Mouse (Mus musculus) embryonic fibroblast, embryonic 13.5 days (primary cell): ENCODE data around the gene Frmd4b. TPM values are rescaled to one million over a fixed set of nuclear protein-coding genes. Genes with fewer than 3 reads are reported as not detected.

Experiments
- H3K27ac ChIP-seq: 2 replicates; pipeline ENCODE4 v1.5.1; 2012; ENCODE audit warnings: low read length, control low read depth, inconsistent platforms; ENCODE audit not compliant: insufficient read depth
- H3K4me1 ChIP-seq: 2 replicates; pipeline ENCODE4 v1.6.1; 2011; ENCODE audit warnings: low read length; ENCODE audit not compliant: control insufficient read depth, insufficient read depth
- H3K4me3 ChIP-seq: 2 replicates; pipeline ENCODE4 v1.5.1; 2011; ENCODE audit warnings: mild to moderate bottlenecking, control low read depth, low read length; ENCODE audit not compliant: insufficient read depth
- CTCF ChIP-seq: IDR thresholded peaks from 2 replicates; pipeline ENCODE4 v1.5.1; 2011; ENCODE audit warnings: mild to moderate bottlenecking, control low read depth, low read length, moderate library complexity, borderline replicate concordance; ENCODE audit not compliant: insufficient read depth
- POLR2A ChIP-seq: IDR thresholded peaks from 2 replicates; pipeline ENCODE4 v1.6.1; 2011; ENCODE audit warnings: low read depth, mild to moderate bottlenecking, control low read depth, low read length, moderate library complexity
- polyA plus RNA-seq: library from polyadenylated mRNA; stranded (reverse); fragments of >200 nt; gene quantifications from 2 replicates; pipeline ENCODE4 v1.2.4, GENCODE M21; 2011; ENCODE audit warnings: low read depth; ENCODE audit not compliant: missing spikeins, insufficient read length

The Frmd4b gene
- polyA plus RNA-seq, 1 experiment = 0.88 TPM

DNA sequence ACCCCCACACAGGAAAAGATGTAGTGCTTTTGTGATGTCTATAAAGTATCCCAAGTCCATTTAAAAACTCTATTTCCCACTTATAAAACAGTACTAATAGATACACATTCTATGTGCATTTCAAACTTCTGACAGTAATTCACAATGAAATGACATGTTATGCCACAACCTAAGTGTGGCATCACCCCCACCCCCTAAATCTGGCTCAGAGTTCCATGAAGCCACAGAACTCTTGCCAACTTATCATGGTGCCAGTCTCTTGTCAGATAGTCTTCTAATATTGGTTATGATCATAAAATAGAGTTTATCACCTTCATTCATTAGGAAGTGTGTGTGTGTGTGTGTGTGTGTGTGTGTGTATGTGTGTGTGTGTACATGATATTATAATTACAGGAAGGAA, 3.2 kb downstream of the Frmd4b start:
- no peak for TF ChIP-seq CTCF
- TF ChIP-seq POLR2A = no peak

DNA sequence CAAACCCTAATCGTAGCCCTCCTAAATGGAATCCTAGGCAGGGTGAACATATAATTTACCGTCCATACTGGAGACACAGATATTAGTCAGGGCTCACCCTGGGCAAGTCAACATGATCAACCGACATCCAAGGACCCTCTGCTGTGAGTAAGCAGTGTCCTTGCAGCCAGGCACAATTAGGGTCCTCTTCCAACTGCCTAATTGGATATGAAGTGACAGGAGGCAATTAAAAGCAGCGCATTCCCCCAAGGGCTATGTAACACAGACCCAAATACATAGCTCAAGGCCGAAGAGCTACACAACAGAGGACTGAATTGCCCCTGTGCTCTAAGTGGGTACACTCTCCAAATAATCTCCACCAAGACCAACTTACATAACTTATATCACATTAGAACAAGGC, 4.5 kb downstream of the Frmd4b start:
- H3K27ac ChIP-seq = no peak overlapping the region
- H3K4me1 ChIP-seq = peaks cover 3% of the 10 kb centered on the region; the same call in 1 of the 2 replicates
- TF ChIP-seq POLR2A = no peak
- no peak for TF ChIP-seq CTCF
- H3K4me3 ChIP-seq = no peak overlapping the region

More for the DNA sequence above, 3.2 kb downstream of the Frmd4b start:
- no peak overlapping the region for H3K27ac ChIP-seq
- H3K4me1 ChIP-seq = peaks cover 3% of the 10 kb centered on the region; the same call in 1 of the 2 replicates
- no peak overlapping the region for H3K4me3 ChIP-seq

DNA sequence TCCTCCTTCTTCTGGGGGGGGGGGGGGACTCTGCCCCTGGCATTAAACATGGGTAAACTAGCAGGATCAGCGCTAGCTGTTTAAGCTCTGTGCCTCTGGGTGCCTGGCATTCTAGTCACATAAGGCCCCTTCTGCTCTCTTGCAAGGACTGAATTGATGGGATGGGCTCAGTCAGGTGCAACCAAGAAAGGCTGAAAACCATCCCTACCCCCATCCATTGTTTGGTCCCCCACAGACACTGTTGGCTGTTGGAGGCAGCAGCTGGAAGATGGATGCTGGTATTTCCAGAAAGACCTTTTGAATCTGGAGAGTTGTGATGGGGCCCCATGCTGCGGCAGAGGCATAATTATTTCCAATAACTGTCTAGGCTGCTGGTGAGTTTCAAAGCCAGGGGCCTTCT, 7.3 kb downstream of the Frmd4b start:
- no peaks in the 10 kb centered on the region for H3K4me1 ChIP-seq
- TF ChIP-seq POLR2A (no peak), CTCF (no peak)
- H3K27ac ChIP-seq = no peak overlapping the region
- no peak overlapping the region for H3K4me3 ChIP-seq

DNA sequence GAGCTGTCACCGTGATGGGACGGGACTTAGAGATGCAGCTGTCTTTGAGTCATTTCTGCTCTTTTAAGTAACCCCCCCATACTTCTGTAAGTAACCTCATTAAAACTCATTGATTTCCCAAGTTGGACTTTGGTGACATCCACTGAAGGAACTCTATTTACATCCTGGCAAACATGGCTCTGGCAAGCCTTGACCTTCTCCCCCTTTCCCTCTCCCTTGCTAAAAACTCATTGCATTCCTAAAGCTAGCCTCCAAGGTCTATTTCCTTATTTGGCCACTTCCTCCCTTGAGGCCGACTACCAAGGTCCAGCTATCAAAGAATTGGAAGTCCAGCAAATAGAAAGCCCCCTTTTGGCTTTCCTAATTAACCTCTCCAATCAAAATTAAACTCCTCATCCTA, 9.7 kb downstream of the Frmd4b start:
- Histone ChIP-seq H3K27ac (no peak overlapping the region), H3K4me1 (no peaks in the 10 kb centered on the region)
- TF ChIP-seq CTCF (no peak), POLR2A (no peak)

DNA sequence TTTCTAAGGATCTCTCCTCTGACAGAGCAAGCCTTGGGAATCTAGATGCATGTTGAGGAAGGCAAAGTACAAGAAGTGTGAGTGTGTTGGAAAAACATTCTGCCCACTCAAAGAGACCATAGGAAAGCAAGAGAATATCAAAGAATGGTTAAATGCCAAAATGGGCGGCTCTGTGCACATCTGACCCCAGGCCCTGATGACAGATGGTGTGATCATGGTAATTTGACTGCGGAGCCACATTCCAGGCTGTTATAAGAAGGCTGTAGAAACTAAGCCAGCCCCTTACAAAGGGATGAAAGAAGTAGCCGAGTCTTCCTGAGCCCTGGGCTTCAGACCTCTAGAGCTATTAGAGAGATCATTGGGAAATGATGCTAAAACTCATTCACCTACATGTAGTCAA, 22.1 kb downstream of the Frmd4b start:
- Histone ChIP-seq H3K27ac (no peak overlapping the region), H3K4me1 (no peaks in the 10 kb centered on the region), H3K4me3 (no peak overlapping the region)
- TF ChIP-seq POLR2A = no peak
- no peak for TF ChIP-seq CTCF

More for the DNA sequence above, 9.7 kb downstream of the Frmd4b start:
- no peak overlapping the region for H3K4me3 ChIP-seq

DNA sequence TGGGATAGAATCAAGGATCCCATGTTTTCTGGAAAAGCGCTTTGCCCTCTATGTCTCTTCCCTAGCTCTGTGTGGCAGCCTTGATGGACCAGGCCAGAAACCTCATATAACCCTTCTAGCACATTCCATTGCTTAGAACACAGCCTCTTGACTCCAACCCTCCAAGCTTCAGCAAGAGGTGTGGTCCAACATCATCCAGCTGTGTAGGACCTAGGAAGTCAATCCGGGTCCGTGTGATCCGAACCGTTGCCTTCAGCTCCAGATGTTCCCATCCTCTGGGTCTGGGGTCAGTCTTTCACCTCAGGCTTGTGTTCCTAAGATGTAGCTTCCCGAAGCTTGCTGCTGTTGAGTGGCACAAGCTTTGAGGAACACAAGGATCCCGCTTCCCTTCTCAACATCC, 22.8 kb downstream of the Frmd4b start:
- TF ChIP-seq CTCF = no peak
- no peak for TF ChIP-seq POLR2A
- no peak overlapping the region for H3K4me3 ChIP-seq
- no peak overlapping the region for H3K27ac ChIP-seq
- no peaks in the 10 kb centered on the region for H3K4me1 ChIP-seq

DNA sequence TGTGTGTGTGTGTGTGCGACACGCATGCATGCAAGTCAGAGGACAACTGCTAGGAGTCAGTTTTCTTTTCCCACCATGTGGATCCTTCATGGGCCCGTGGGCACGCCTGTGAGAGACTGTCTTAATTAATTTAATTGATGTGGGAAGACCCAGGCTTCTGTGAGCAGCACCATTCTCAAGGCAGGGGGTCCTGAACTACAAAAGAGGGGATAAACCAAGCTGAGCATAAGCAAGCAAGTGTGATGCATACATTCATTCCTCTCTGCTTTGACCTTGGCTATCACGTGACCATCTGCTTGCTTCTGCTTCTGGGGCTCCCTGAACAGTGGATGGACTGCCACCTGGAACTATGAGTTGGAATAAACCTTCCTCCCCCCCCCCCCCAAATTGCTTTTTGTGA, 27.1 kb downstream of the Frmd4b start:
- TF ChIP-seq POLR2A (no peak), CTCF (no peak)
- H3K27ac ChIP-seq = no peak overlapping the region
- no peak overlapping the region for H3K4me3 ChIP-seq
- no peaks in the 10 kb centered on the region for H3K4me1 ChIP-seq

DNA sequence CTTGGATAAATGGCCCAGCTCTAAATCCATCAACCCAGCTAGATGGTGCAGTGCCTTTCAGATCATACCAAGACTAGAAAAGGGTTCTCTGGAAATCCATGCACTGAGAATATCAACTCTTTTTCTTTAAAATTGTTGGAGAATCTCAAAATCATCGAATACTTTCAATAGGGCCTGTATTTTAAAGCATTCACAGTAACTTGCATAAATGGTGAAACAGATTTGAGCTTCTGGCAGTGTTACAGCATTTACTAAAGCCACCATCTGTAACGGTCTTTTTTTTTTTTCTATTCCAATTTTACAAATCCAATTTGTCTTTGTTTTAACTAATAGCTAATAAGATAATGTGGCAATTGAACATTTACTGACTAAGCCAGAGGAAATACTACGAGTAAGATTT, 27.8 kb downstream of the Frmd4b start:
- Histone ChIP-seq H3K4me1 (no peaks in the 10 kb centered on the region), H3K4me3 (no peak overlapping the region), H3K27ac (no peak overlapping the region)
- TF ChIP-seq POLR2A (no peak), CTCF (no peak)

DNA sequence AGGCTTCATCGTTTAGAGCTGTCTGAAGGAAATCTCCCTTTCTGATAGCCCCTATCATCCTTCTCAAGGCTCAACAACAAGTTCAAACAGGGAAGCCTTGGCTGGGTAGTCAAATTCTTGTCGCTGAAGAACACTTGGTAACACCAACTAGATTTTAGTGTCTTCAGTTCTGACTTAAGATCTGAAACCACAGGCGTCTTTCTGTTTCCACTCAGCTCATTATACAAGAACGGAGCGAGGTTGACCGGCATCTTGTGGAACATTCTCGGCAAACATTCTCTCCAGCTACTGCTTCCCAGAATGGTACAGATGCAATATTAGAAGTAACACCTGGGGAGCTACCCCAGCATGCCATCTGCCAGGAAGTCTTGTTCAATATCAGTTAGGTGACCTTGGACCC, 28.3 kb downstream of the Frmd4b start:
- Histone ChIP-seq H3K27ac (no peak overlapping the region), H3K4me1 (no peaks in the 10 kb centered on the region), H3K4me3 (no peak overlapping the region)
- no peak for TF ChIP-seq CTCF
- TF ChIP-seq POLR2A = no peak

DNA sequence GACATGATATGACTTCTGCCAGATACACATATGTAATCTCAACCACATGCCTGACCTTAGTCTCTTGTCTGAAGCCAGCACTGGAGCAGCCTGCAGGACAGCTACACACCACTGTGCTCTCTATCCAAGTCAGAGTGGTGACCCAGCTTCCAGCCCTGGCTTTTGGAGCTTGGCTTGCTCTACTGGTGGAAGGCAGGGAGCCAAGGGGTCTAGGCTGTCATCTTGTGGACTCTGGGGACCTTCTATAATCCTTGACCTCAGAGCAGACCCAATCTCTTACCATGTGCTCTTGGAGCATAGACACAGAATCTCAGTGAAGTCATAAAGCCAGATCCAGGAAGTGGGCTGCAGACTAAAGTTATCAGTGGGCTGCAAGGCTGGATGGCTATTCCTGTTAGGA, 30.7 kb downstream of the Frmd4b start:
- no peak overlapping the region for H3K4me3 ChIP-seq
- TF ChIP-seq POLR2A = no peak
- no peak for TF ChIP-seq CTCF
- H3K27ac ChIP-seq = no peak overlapping the region
- no peaks in the 10 kb centered on the region for H3K4me1 ChIP-seq

DNA sequence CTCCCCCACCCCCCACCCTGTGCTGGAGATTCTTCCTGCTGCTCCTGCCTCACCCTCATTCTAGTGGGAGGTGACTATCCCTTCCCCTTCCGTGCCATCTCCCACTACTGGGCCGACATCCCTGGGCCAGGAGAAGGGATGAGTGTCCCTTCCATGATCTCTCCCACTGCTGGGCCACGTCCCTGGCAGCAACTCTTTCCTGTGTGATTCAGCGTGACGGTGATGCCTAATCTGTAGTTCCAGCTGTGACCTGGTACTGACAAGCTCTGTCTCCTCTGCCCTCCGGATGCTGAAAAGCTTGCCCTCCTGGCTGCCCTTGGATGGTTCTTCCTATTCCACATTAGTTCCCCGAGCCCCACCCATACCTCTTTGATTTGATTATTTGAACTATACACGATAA, 31.3 kb downstream of the Frmd4b start:
- TF ChIP-seq POLR2A = no peak
- TF ChIP-seq CTCF = no peak
- H3K4me3 ChIP-seq = no peak overlapping the region
- H3K27ac ChIP-seq = no peak overlapping the region
- no peaks in the 10 kb centered on the region for H3K4me1 ChIP-seq
